Mouse (Mus musculus) midbrain, embryonic 14.5 days (tissue): ENCODE data around the gene Cpt1c. TPM values are rescaled to one million over a fixed set of nuclear protein-coding genes. Genes with fewer than 3 reads are reported as not detected.

ENCODE experiments used
- ATAC-seq: fragments of 200-750 bp; cut with Nextera tagmentation; 2 replicates; pipeline ENCODE4 v1.8.0; 2017; ENCODE audit warnings: moderate number of reproducible peaks, moderate library complexity; ENCODE audit not compliant: low FRiP score, low TSS enrichment
- DNase-seq: peaks from one replicate; pipeline ENCODE4 v3.0.0-alpha.2; 2015
- H3K27ac ChIP-seq: fragments of 300-500 bp; sonication (generic); replicated peaks from 2 replicates; pipeline ENCODE4 v1.5.1; 2014; ENCODE audit warnings: mild to moderate bottlenecking, low read depth, low read length, moderate library complexity
- H3K27me3 ChIP-seq: fragments of 300-500 bp; sonication (generic); 2 replicates; pipeline ENCODE4 v1.6.1; 2014; ENCODE audit warnings: low read length, control low read depth, mixed read lengths; ENCODE audit not compliant: control insufficient read depth, insufficient read depth
- H3K36me3 ChIP-seq: fragments of 300-500 bp; sonication (generic); 2 replicates; pipeline ENCODE4 v1.6.1; 2014; ENCODE audit warnings: low read length, control low read depth; ENCODE audit not compliant: control insufficient read depth, insufficient read depth
- H3K4me1 ChIP-seq: fragments of 300-500 bp; sonication (generic); 2 replicates; pipeline ENCODE4 v1.6.1; 2014; ENCODE audit warnings: mild to moderate bottlenecking, antibody characterized with exemption, low read length, control low read depth; ENCODE audit not compliant: control insufficient read depth, insufficient read depth
- H3K4me2 ChIP-seq: fragments of 300-500 bp; sonication (generic); 2 replicates; pipeline ENCODE4 v1.6.1; 2014; ENCODE audit warnings: mild to moderate bottlenecking, low read length, moderate library complexity
- H3K4me3 ChIP-seq: fragments of 300-500 bp; sonication (generic); replicated peaks from 2 replicates; pipeline ENCODE4 v1.5.1; 2014; ENCODE audit warnings: low read depth, low read length
- H3K9ac ChIP-seq: fragments of 300-500 bp; sonication (generic); replicated peaks from 2 replicates; pipeline ENCODE4 v1.6.1; 2014; ENCODE audit warnings: mild to moderate bottlenecking, low read length, moderate library complexity
- H3K9me3 ChIP-seq: fragments of 300-500 bp; sonication (generic); 2 replicates; pipeline ENCODE4 v1.6.1; 2016; ENCODE audit warnings: low read length, control low read depth, mixed read lengths; ENCODE audit not compliant: control insufficient read depth
- WGBS: fragments of 180-500 bp; shearing (Covaris S2); extraction: QIAGEN DNeasy Blood & Tissue Kit; methylation state at CpG from one replicate; pipeline ENCODE4 v1.1.7; 2014; 5-methylcytosine and 5-hydroxymethylcytosine counted together
- polyA plus RNA-seq: library from polyadenylated mRNA; unstranded; fragments of >200 nt; fragmentation: Nextera tagmentation; extraction: Ambion mirVana; gene quantifications from 2 replicates; pipeline ENCODE4 v1.2.1, GENCODE M21; 2014

Cpt1c gene
- polyA plus RNA-seq, 1 experiment from 2014 or later: 52.3 TPM

DNA sequence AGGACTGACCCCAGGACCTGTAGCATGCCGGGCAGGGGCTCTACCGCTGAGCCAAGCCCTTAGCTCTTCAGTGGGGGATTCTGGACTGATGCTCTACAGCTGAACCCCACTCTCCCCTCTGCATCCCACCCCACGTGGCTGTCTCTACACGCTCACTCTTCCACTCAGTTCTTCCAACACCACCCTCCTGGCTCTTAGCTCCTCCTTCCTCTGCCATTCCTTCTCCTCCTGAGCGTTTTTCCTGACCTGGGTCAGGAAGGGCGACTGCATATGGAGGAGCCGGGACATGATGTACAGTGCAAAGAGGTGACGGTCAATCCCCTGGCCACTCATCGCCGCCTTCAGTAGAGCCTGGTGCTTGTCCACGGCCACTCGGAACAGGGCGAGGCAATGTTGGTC, 14.1 kb downstream of the Cpt1c start:
- ATAC-seq: no peak
- H3K4me1 ChIP-seq: no peaks in the 10 kb centered on the region
- H3K9me3 ChIP-seq: no peaks in the 10 kb centered on the region
- no peak for DNase-seq
- no peak overlapping the region for H3K27ac ChIP-seq
- H3K9ac ChIP-seq: no peak overlapping the region
- WGBS: 93% methylated on average over 13 of the region's 13 CpGs
- H3K4me2 ChIP-seq: no peak overlapping the region
- no peaks in the 10 kb centered on the region for H3K27me3 ChIP-seq
- peaks cover 58% of the 10 kb centered on the region for H3K36me3 ChIP-seq
- H3K4me3 ChIP-seq: no peak overlapping the region

GRCm38 (mm10) chr7:44959874-44960511, 14.7 kb downstream of the Cpt1c start:
- no peak overlapping the region for H3K9ac ChIP-seq
- DNase-seq: no peak
- WGBS: 94% methylated on average over 10 of the region's 10 CpGs
- no peak overlapping the region for H3K4me3 ChIP-seq
- H3K4me1 ChIP-seq: no peaks in the 10 kb centered on the region
- no peaks in the 10 kb centered on the region for H3K27me3 ChIP-seq
- no peak overlapping the region for H3K4me2 ChIP-seq
- no peak for ATAC-seq
- H3K36me3 ChIP-seq: peaks cover 55% of the 10 kb centered on the region
- no peaks in the 10 kb centered on the region for H3K9me3 ChIP-seq
- no peak overlapping the region for H3K27ac ChIP-seq

DNA sequence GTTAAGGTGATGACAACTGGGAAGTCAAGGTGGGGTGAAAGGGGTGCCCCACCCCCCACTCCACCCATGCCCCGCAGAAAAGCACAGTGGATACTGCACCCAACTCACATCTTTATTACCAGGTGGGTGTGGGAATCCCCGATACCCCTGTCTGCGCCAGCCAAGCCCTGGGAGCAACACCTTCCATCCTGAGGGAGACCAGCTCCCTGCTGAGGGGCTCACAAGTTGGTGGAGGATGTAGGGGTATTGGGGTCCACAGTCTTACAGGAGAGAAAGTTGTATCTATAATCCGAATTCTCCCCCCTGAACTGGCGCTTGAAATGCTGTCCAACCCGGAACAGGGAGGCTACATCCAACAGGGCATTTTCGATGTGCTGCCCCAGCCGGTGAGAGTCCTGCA, 15.4 kb downstream of the Cpt1c start:
- H3K4me2 ChIP-seq: no peak overlapping the region
- H3K27ac ChIP-seq: no peak overlapping the region
- no peaks in the 10 kb centered on the region for H3K27me3 ChIP-seq
- no peak overlapping the region for H3K9ac ChIP-seq
- WGBS: 88% methylated on average over 8 of the region's 8 CpGs
- H3K36me3 ChIP-seq: peaks cover 52% of the 10 kb centered on the region
- H3K4me3 ChIP-seq: no peak overlapping the region
- no peak for ATAC-seq
- no peak for DNase-seq
- no peaks in the 10 kb centered on the region for H3K9me3 ChIP-seq
- no peaks in the 10 kb centered on the region for H3K4me1 ChIP-seq

DNA sequence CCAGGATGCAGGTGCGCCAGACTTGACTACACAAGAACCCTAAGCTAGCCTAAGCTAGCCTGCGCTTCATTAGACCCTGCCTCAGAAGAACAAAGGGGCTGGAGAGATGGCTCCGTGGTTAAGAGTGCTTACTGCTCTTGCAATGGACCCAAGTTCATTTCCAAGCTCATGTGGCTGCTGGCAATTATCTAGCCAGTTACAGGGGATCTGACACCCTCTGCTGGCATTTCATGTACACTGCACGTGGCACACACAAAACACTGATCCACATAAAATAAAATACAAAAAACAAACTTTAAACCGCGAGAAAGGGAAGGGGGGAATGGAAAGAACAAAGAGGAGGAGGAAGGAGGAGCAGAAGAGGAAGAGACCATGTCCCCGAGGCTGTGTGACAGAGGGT, 16.4 kb downstream of the Cpt1c start:
- Histone ChIP-seq H3K4me2 (no peak overlapping the region), H3K27me3 (no peaks in the 10 kb centered on the region), H3K4me1 (no peaks in the 10 kb centered on the region), H3K4me3 (no peak overlapping the region), H3K36me3 (peaks cover 43% of the 10 kb centered on the region), H3K9ac (no peak overlapping the region), H3K9me3 (no peaks in the 10 kb centered on the region), H3K27ac (no peak overlapping the region)
- ATAC-seq (no peak), DNase-seq (peak; percentile 70)
- 56% methylated on average over 7 of the region's 7 CpGs for WGBS

- H3K27me3 ChIP-seq: peaks cover 3% of the 10 kb centered on the region
- no peak overlapping the region for H3K4me2 ChIP-seq
- no peak overlapping the region for H3K9ac ChIP-seq
- no peak for DNase-seq
- ATAC-seq: no peak
- peaks cover 35% of the 10 kb centered on the region for H3K36me3 ChIP-seq
- 75% methylated on average over 20 of the region's 20 CpGs for WGBS
- H3K27ac ChIP-seq: no peak overlapping the region
- H3K4me1 ChIP-seq: peaks cover 5% of the 10 kb centered on the region; the same call in 1 of the 2 replicates
- no peaks in the 10 kb centered on the region for H3K9me3 ChIP-seq
- H3K4me3 ChIP-seq: no peak overlapping the region
Measured at GRCm38 (mm10) chr7:44957183-44957835, 17.3 kb downstream of the Cpt1c start.

GRCm38 (mm10) chr7:44956266-44956665, 18.4 kb downstream of the Cpt1c start:
- Histone ChIP-seq H3K27me3 (peaks cover 12% of the 10 kb centered on the region), H3K9me3 (no peaks in the 10 kb centered on the region), H3K4me2 (no peak overlapping the region), H3K9ac (no peak overlapping the region), H3K36me3 (peaks cover 24% of the 10 kb centered on the region), H3K27ac (no peak overlapping the region), H3K4me1 (peaks cover 13% of the 10 kb centered on the region), H3K4me3 (no peak overlapping the region)
- ATAC-seq: no peak
- no peak for DNase-seq
- 60% methylated on average over 6 of the region's 6 CpGs for WGBS

- Histone ChIP-seq H3K9me3 (no peaks in the 10 kb centered on the region), H3K36me3 (peaks cover 18% of the 10 kb centered on the region), H3K27me3 (peaks cover 18% of the 10 kb centered on the region), H3K4me2 (no peak overlapping the region), H3K4me1 (peaks cover 13% of the 10 kb centered on the region), H3K4me3 (no peak overlapping the region), H3K27ac (no peak overlapping the region), H3K9ac (no peak overlapping the region)
- DNase-seq (peak; percentile 68), ATAC-seq (no peak)
- 55% methylated on average over 5 of the region's 5 CpGs for WGBS
Measured at GRCm38 (mm10) chr7:44955628-44956027, 19.0 kb downstream of the Cpt1c start.

GRCm38 (mm10) chr7:44954091-44954885, 20.4 kb downstream of the Cpt1c start:
- Histone ChIP-seq H3K36me3 (peaks cover 7% of the 10 kb centered on the region), H3K4me2 (no peak overlapping the region), H3K9me3 (no peaks in the 10 kb centered on the region), H3K4me1 (peaks cover 13% of the 10 kb centered on the region), H3K27ac (no peak overlapping the region), H3K9ac (no peak overlapping the region), H3K4me3 (no peak overlapping the region), H3K27me3 (peaks cover 24% of the 10 kb centered on the region)
- DNase-seq (no peak), ATAC-seq (no peak)
- 86% methylated on average over 12 of the region's 12 CpGs for WGBS
